Mouse (Mus musculus) neural tube, embryonic 12.5 days (tissue): ENCODE measurements at regions not wholly inside any gene's neighbourhood (a gene's known extent, or its start where the extent isn't known, plus 50 kb on each side); places are given as distances from the start of the nearest gene placed in this dataset.
"Not testable (repeated sequence)": the region's sequence is repeated elsewhere in the genome, so short reads cannot be mapped to it uniquely, and the experiment has no call there.

Experiments
- ATAC-seq: fragments of 200-750 bp; cut with Nextera tagmentation; 2 replicates; pipeline ENCODE4 v1.8.0; 2017; ENCODE audit warnings: low read depth, mild to moderate bottlenecking, moderate TSS enrichment, moderate library complexity; ENCODE audit not compliant: low FRiP score
- H3K27ac ChIP-seq: fragments of 300-500 bp; sonication (generic); 2 replicates; pipeline ENCODE4 v1.5.1; 2016
- H3K27me3 ChIP-seq: fragments of 300-500 bp; sonication (generic); replicated peaks from 2 replicates; pipeline ENCODE4 v1.6.1; 2016; ENCODE audit warnings: mild to moderate bottlenecking
- H3K36me3 ChIP-seq: fragments of 300-500 bp; sonication (generic); 2 replicates; pipeline ENCODE4 v1.6.1; 2016; ENCODE audit warnings: mild to moderate bottlenecking
- H3K4me1 ChIP-seq: fragments of 300-500 bp; sonication (generic); 2 replicates; pipeline ENCODE4 v1.6.1; 2016
- H3K4me2 ChIP-seq: fragments of 300-500 bp; sonication (generic); replicated peaks from 2 replicates; pipeline ENCODE4 v1.6.1; 2016; ENCODE audit warnings: mild to moderate bottlenecking
- H3K4me3 ChIP-seq: fragments of 300-500 bp; sonication (generic); 2 replicates; pipeline ENCODE4 v1.5.1; 2016
- H3K9ac ChIP-seq: fragments of 300-500 bp; sonication (generic); 2 replicates; pipeline ENCODE4 v1.6.1; 2016; ENCODE audit warnings: mild to moderate bottlenecking
- H3K9me3 ChIP-seq: fragments of 300-500 bp; sonication (generic); 2 replicates; pipeline ENCODE4 v1.6.1; 2016; ENCODE audit warnings: mild to moderate bottlenecking
- WGBS: fragments of 180-500 bp; shearing (Covaris S2); methylation state at CpG from one replicate; pipeline ENCODE4 v1.1.7; 2016; 5-methylcytosine and 5-hydroxymethylcytosine counted together

GRCm38 (mm10) chr17:91466822-91467221 lies 374.0 kb upstream of the Nrxn1 start:
- Histone ChIP-seq H3K4me3 (no peak overlapping the region), H3K9ac (no peak overlapping the region), H3K4me2 (no peak overlapping the region), H3K4me1 (no peaks in the 10 kb centered on the region), H3K27me3 (no peaks in the 10 kb centered on the region), H3K9me3 (no peaks in the 10 kb centered on the region), H3K36me3 (no peaks in the 10 kb centered on the region), H3K27ac (no peak overlapping the region)
- ATAC-seq = no peak
- WGBS = 88% methylated on average over 8 of the region's 8 CpGs

GRCm38 (mm10) chr17:91451711-91452110 lies 358.8 kb upstream of the Nrxn1 start:
- Histone ChIP-seq H3K36me3 (no peaks in the 10 kb centered on the region), H3K4me1 (no peaks in the 10 kb centered on the region), H3K27ac (no peak overlapping the region), H3K4me2 (no peak overlapping the region), H3K9me3 (no peaks in the 10 kb centered on the region), H3K9ac (no peak overlapping the region), H3K27me3 (no peaks in the 10 kb centered on the region), H3K4me3 (no peak overlapping the region)
- ATAC-seq = no peak

DNA sequence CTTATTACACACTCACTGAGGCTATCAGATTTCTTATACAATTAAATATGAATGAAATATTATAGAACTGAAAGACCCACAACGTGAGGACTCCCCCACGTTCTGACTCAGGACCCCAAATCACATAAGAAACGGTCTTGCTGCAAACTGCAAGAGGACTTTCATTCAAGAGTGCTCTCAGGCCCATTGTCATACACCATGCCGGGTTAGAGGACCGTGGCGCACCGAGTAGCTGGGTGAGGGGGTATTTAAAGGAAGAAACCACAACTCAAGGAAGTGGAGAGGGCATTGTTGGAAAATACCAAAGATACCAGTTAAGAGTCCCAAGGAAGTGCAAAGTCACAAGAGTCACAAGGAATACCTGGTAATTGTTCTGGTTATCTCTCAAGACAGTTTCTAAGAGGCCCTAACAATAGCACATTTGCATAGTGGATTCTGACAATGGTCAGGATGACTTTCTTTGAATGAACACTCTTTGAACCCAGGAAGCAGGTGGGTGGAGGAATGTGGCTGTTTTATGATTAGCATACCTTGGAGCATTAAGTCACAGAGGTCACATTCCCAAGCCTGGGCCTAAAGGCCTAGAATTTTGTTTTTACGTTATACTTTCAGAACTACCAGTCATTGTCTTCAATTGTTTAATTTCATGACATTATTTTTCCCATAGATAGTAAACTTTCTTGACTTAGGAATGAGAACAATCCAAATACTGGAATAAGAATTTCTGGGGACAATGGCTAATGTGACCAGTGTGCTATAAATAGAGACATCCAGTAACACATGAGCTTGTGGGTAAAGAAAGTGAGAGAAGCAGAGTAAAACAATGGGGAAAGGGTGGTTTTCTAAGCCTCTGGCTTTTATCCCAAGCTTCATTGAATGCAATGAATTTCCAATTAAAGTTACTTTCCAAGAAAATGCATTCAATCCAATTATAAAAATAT lies 339.2 kb upstream of the Nrxn1 start:
- H3K36me3 ChIP-seq = not testable (repeated sequence)

DNA sequence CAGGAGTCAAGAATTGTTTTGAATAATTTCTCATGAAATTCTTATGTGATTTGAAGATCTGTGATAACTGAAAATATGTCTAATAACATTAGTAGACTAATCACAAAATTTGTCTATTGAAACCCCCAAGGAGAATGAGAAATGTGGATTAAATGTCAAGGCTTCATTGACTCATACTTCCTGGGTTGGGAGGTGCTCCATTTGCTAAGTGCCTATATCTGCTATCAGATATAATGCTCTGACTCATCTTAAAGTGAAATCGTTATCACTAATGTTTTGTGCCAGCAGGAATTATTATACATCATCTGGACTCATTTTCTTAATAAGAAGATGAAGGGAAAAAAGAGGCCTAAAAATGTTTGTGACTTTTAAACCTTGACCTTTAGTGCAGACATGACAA lies 337.5 kb upstream of the Nrxn1 start:
- Histone ChIP-seq H3K36me3 (no peaks in the 10 kb centered on the region), H3K27me3 (no peaks in the 10 kb centered on the region), H3K4me1 (no peaks in the 10 kb centered on the region), H3K27ac (no peak overlapping the region), H3K9ac (no peak overlapping the region), H3K4me3 (no peak overlapping the region), H3K9me3 (no peaks in the 10 kb centered on the region), H3K4me2 (no peak overlapping the region)
- ATAC-seq = no peak
- WGBS = 78% methylated on average over 1 of the region's 1 CpGs

More for the DNA sequence above, 339.2 kb upstream of the Nrxn1 start:
- not testable (repeated sequence) for H3K27me3 ChIP-seq, H3K9ac ChIP-seq, H3K4me2 ChIP-seq, H3K4me3 ChIP-seq, ATAC-seq, H3K4me1 ChIP-seq, H3K9me3 ChIP-seq, H3K27ac ChIP-seq
- WGBS = 90% methylated on average over 8 of the region's 8 CpGs

DNA sequence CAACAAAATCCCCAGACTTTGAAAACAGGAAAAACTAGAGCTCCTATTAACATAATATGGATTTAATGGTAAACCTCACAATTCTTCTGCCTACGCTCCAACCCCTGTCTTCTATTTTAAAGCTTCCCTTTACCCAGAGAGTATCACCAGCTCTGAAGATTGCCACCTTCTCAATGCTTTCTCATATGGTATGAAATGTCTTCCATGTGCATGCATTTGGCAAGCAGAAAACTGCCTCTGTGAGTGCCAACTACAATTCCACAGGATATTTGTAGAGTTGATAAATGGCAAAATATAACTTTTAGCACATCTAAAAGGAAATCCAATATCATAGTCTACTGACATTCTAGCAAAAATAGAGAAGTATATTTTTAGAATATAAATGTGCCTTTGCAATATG lies 332.2 kb upstream of the Nrxn1 start:
- Histone ChIP-seq H3K27ac (no peak overlapping the region), H3K27me3 (no peaks in the 10 kb centered on the region), H3K4me2 (no peak overlapping the region), H3K9me3 (no peaks in the 10 kb centered on the region), H3K4me3 (no peak overlapping the region), H3K36me3 (no peaks in the 10 kb centered on the region), H3K9ac (no peak overlapping the region), H3K4me1 (no peaks in the 10 kb centered on the region)
- ATAC-seq = no peak
- 89% methylated on average over 1 of the region's 1 CpGs for WGBS

DNA sequence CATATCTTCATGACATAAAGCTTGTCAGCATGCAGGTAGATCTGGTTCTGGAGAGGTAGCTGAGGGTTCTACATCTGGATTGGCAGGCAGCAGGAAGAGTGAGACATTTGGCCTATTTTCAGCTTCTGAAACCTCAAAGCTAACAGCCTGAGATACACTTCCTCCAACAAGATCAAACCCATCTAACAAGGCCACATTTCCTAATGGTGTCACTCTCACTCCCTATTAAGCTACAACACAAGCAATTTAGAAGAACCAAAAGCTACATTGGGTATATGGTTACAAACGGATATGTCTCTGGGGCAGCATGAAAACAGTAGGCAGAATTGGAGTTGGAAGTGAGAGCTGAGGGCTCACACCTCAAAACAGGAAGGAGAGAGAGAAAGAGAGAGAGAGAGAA lies 325.7 kb upstream of the Nrxn1 start:
- Histone ChIP-seq H3K4me3 (no peak overlapping the region), H3K27ac (no peak overlapping the region), H3K9ac (no peak overlapping the region), H3K27me3 (no peaks in the 10 kb centered on the region), H3K36me3 (no peaks in the 10 kb centered on the region), H3K4me2 (no peak overlapping the region), H3K9me3 (no peaks in the 10 kb centered on the region), H3K4me1 (no peaks in the 10 kb centered on the region)
- ATAC-seq = no peak
- 66% methylated on average over 1 of the region's 1 CpGs for WGBS

DNA sequence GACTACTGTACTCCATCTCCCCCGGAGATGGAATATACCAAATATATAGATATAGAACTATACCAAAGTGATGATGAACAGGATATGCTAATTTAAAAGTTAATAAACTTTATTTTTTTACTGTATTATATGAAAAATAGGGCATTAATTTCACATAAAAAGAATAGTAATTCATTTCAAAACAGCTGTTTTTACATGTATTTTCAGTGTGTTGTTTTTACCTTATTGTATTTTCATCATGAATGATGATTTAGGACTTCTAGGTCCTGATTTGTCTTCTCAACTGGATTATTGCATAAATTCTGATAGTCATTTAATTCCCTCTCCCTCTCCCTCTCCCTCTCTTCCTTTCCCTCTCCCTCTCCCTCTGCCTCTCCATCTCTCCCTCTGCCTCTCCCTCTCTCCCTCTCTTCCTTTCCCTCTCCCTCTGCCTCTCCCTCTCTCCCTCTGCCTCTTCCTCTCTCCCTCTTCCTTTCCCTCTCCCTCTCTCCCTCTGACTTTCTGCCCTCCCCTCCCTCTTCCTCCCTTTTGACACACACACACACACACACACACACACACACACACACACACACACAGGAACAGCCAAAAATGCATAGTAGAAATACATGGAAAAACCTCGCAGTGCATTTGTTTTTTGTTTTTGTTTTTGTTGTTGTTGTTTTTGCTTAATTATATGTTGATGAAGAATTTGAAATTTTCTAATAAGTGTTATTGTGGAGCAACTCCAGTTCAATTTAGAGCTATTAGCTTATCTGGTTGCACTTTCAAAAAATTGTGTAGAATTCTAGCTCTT lies 298.3 kb upstream of the Nrxn1 start:
- Histone ChIP-seq H3K4me2 (no peak overlapping the region), H3K36me3 (no peaks in the 10 kb centered on the region), H3K9me3 (no peaks in the 10 kb centered on the region), H3K9ac (no peak overlapping the region), H3K27ac (no peak overlapping the region), H3K4me1 (no peaks in the 10 kb centered on the region), H3K27me3 (no peaks in the 10 kb centered on the region), H3K4me3 (no peak overlapping the region)
- ATAC-seq = no peak
- WGBS = 96% methylated on average over 2 of the region's 2 CpGs

DNA sequence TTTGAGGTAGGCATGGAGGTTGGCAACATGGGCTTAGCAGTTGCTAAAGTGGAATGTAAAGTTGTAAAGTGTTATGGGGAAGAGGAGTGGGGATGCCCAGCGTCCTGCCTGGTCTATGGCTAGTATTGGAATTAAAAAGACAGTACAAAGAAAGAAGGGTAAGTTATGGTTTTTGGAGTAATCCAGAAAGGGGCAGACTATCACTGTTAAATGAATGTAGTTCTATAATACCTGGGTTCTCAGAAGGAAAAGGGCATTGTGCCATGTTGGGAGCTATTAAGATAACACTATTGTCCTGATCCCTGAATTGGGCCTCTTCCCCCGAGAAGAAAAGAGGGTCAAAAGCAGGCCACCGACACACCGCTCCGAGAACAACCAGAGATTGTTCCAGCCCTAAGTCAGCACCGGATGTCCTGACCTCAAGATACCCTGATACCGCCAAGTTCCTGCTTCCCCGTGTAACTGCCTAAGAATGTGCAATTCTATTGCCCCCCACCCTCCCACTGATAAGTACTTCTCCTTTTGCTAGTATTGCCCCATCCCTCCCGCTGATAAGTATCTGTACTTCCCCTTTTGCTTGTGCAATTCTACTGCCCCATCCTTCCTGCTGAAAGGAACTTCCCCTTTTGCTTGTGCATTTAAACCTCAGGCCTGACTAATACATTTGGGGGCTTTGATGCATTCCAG lies 297.2 kb upstream of the Nrxn1 start:
- not testable (repeated sequence) for H3K27ac ChIP-seq, H3K9ac ChIP-seq, H3K27me3 ChIP-seq, H3K36me3 ChIP-seq, ATAC-seq, H3K4me1 ChIP-seq, H3K4me2 ChIP-seq, H3K9me3 ChIP-seq, H3K4me3 ChIP-seq
- 72% methylated on average over 9 of the region's 9 CpGs for WGBS

DNA sequence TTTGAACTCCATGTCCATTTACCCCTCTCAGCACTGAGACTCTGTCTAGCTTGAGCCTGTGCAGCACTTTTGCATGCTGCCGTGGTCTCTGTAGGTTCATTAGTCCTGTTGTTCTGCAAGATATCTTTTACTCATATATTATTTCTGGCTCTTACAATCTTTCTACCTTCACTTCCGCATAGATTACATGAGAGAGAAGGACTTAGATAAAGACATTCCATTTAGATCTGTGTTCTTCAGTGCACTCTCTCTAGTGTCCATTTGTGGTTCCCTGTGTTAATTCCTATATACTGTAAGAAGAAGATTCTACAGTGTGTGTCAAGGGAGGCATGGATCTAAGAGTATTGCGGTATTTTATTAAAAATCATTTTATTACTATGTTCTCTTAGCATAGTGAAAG lies 295.6 kb upstream of the Nrxn1 start:
- H3K4me3 ChIP-seq = no peak overlapping the region
- 94% methylated on average over 3 of the region's 3 CpGs for WGBS
- H3K9me3 ChIP-seq = no peaks in the 10 kb centered on the region
- no peak overlapping the region for H3K27ac ChIP-seq
- no peaks in the 10 kb centered on the region for H3K4me1 ChIP-seq
- no peak overlapping the region for H3K9ac ChIP-seq
- no peak overlapping the region for H3K4me2 ChIP-seq
- no peaks in the 10 kb centered on the region for H3K36me3 ChIP-seq
- ATAC-seq = no peak
- H3K27me3 ChIP-seq = no peaks in the 10 kb centered on the region

DNA sequence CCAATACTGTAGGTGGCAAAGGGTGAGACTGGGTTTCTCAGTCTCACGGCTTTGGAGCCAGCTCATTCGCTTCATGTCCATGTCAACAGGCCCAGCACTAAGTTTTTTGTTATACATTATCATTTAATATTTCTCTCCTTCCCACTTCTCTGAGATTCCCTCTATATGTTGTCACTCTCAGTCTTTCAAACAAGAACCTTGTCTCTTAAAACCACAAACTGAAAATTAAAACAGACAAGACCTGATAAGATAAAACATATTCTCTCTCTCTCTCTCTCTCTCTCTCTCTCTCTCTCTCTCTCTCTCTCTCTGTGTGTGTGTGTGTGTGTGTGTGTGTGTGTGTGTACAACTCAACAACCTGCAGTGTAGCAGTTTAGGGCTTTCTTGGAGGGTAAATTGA lies 295.2 kb upstream of the Nrxn1 start:
- no peaks in the 10 kb centered on the region for H3K4me1 ChIP-seq
- no peak overlapping the region for H3K9ac ChIP-seq
- H3K27me3 ChIP-seq = no peaks in the 10 kb centered on the region
- no peak overlapping the region for H3K4me3 ChIP-seq
- H3K9me3 ChIP-seq = no peaks in the 10 kb centered on the region
- no peaks in the 10 kb centered on the region for H3K36me3 ChIP-seq
- 88% methylated on average over 2 of the region's 2 CpGs for WGBS
- ATAC-seq = no peak
- no peak overlapping the region for H3K27ac ChIP-seq
- no peak overlapping the region for H3K4me2 ChIP-seq

GRCm38 (mm10) chr17:91385949-91386348 lies 293.1 kb upstream of the Nrxn1 start:
- H3K9me3 ChIP-seq = no peaks in the 10 kb centered on the region
- H3K27ac ChIP-seq = no peak overlapping the region
- no peak overlapping the region for H3K4me3 ChIP-seq
- no peaks in the 10 kb centered on the region for H3K4me1 ChIP-seq
- no peak for ATAC-seq
- no peaks in the 10 kb centered on the region for H3K27me3 ChIP-seq
- 88% methylated on average over 2 of the region's 2 CpGs for WGBS
- H3K36me3 ChIP-seq = no peaks in the 10 kb centered on the region
- H3K9ac ChIP-seq = no peak overlapping the region
- H3K4me2 ChIP-seq = no peak overlapping the region

- H3K4me2 ChIP-seq = no peak overlapping the region
- H3K27me3 ChIP-seq = no peaks in the 10 kb centered on the region
- no peak overlapping the region for H3K4me3 ChIP-seq
- H3K9ac ChIP-seq = no peak overlapping the region
- H3K36me3 ChIP-seq = no peaks in the 10 kb centered on the region
- H3K9me3 ChIP-seq = no peaks in the 10 kb centered on the region
- 87% methylated on average over 2 of the region's 2 CpGs for WGBS
- no peak overlapping the region for H3K27ac ChIP-seq
- no peak for ATAC-seq
- H3K4me1 ChIP-seq = no peaks in the 10 kb centered on the region
These were observed 275.3 kb upstream of the Nrxn1 start for GRCm38 (mm10) chr17:91368156-91368555.
